Mouse (Mus musculus): ENCODE results near the gene Col16a1. TPM values are rescaled to one million over a fixed set of nuclear protein-coding genes. Genes with fewer than 3 reads are reported as not detected.

Col16a1 gene
- polyA plus RNA-seq, 1 experiment from 2014 or later: 7.2 TPM

DNA sequence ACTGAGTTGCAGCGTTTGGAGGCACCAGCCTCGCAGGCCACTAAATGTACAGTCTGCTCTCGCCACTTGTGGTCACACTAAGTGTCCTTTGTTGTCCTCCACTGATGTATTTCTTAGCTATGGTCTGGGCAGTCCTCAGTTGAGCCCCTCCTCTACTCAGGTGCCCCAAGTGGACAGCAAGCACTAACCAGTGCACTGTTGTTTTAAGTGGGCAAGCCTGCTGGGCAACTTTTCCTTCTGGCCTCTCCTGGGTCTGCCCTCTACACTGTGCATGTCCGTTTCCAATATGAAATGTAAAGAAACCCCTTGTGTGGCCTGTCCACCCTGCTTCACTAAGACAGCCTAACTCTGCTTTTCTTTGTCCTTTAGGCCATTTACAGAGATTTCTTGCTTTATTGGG is 76.5 kb downstream of the Col16a1 start:
- WGBS: 88% methylated on average over 4 of the region's 4 CpGs
- H3K9me3 ChIP-seq: no peaks in the 10 kb centered on the region
- peaks cover 79% of the 10 kb centered on the region for H3K36me3 ChIP-seq (replicated peaks)

DNA sequence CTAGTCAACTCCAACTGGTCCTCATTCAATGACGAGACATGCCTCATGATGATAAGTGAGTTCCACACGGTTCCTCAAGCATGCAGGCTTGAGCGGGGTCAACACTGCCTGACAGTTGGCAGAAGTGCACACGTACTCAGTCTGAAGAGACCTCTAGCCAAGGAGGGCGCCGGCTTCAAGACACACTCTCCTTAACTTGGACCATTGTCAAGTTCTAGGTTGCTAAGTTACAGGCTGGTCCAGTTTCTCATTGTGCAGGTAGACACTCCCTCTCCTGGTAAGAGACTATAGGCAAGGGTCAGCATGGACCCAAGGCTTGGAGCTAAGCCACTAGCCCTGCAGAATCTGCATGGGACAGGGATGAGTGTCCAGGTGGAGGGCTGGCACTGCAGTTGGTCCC is 77.5 kb downstream of the Col16a1 start:
- whole genome bisulfite sequencing: 93% methylated on average over 6 of the region's 6 CpGs
- no peak for DNase-seq (ENCODE audit: low spot score)
- H3K27me3 ChIP-seq (replicated peaks; ENCODE audit: low read depth, poor library complexity, severe bottlenecking): no peaks in the 10 kb centered on the region
- H3K9me3 ChIP-seq: no peaks in the 10 kb centered on the region
- H3K36me3 ChIP-seq (replicated peaks): peaks cover 79% of the 10 kb centered on the region
- H3K27ac ChIP-seq (replicated peaks): peak overlapping the region; percentile 71; the same call in 1 of the 2 replicates
- H3K4me3 ChIP-seq: no peak overlapping the region
- H3K4me1 ChIP-seq: peaks cover 43% of the 10 kb centered on the region

More for the DNA sequence above, 76.5 kb downstream of the Col16a1 start:
- Histone ChIP-seq H3K4me1 (peaks cover 41% of the 10 kb centered on the region), H3K27me3 (replicated peaks; ENCODE audit: low read depth, poor library complexity, severe bottlenecking) (no peaks in the 10 kb centered on the region), H3K4me3 (no peak overlapping the region), H3K27ac (replicated peaks) (no peak overlapping the region)
- no peak for DNase-seq (ENCODE audit: low spot score)

DNA sequence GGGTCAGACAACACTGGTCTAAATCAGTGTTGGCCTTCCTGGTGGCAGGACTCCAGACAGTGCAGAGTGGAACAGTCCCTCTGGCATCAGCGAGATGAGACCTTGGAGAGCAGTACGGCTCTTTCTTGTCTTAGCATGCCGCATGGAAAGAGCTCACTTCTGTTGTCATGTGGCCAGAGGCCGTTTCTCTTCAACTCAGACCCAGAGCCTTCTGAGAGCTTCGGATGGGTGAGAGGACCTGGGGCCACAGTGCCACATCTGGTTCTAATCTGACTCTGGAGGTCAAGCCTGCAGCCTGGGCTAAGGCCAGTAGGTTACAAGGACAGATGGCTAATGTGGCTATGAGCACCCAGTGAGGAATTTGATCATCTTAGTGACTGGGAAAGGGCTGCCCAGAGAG is 78.3 kb downstream of the Col16a1 start:
- H3K27me3 ChIP-seq (replicated peaks; ENCODE audit: low read depth, poor library complexity, severe bottlenecking): peaks cover 1% of the 10 kb centered on the region; the same call in 1 of the 2 replicates
- peak overlapping the region; percentile 71 for H3K27ac ChIP-seq (replicated peaks)
- H3K9me3 ChIP-seq: no peaks in the 10 kb centered on the region
- no peak overlapping the region for H3K4me3 ChIP-seq
- H3K36me3 ChIP-seq (replicated peaks): peaks cover 73% of the 10 kb centered on the region
- WGBS: 38% methylated on average over 5 of the region's 5 CpGs
- H3K4me1 ChIP-seq: peaks cover 51% of the 10 kb centered on the region
- DNase-seq (ENCODE audit: low spot score): peak; percentile 57

DNA sequence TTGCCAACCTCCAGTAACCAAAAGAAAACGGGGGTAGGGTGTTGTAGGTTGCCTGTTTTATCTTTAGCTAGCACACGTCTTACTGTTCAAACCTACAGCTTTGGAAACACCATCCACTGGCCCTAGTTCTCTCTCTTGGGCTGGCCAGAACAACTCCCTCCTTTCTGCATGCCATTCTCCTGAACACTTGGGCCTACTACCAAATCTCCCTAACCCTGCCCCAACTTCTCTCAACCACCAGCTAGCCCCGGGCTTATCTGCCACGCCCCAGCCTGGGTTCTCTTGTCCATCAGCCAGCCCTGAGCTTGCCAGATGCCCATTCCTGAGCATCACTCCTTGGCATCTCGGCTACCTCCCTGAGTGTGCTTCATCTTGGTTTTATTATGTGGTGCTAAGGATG is 81.3 kb downstream of the Col16a1 start:
- Histone ChIP-seq H3K27ac (replicated peaks) (no peak overlapping the region), H3K4me1 (peaks cover 45% of the 10 kb centered on the region), H3K4me3 (no peak overlapping the region), H3K9me3 (no peaks in the 10 kb centered on the region), H3K36me3 (replicated peaks) (peaks cover 43% of the 10 kb centered on the region), H3K27me3 (replicated peaks; ENCODE audit: low read depth, poor library complexity, severe bottlenecking) (peaks cover 9% of the 10 kb centered on the region)
- DNase-seq (ENCODE audit: low spot score): no peak
- 82% methylated on average over 5 of the region's 5 CpGs for WGBS

DNA sequence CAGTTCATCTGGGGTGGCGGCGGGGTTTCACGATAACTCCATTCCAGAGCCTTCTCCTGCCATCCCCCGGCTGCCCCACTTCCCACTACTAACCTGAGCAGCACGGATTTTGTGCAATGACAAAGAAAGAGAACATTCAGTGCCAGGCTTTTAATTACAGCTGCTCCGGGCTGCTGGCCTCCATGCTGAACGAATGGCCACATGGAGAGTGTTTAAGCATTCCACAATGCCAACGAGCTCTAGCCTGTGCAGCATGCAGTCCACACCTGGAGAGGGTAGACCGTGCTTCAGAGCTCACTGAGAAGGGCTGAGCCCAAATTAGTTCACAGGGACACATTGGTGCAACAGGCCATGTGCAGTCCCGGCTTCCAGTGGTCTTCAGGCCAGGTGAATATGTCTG is 82.4 kb downstream of the Col16a1 start:
- no peaks in the 10 kb centered on the region for H3K9me3 ChIP-seq
- no peak overlapping the region for H3K27ac ChIP-seq (replicated peaks)
- DNase-seq (ENCODE audit: low spot score): no peak
- 81% methylated on average over 10 of the region's 10 CpGs for WGBS
- peaks cover 31% of the 10 kb centered on the region for H3K36me3 ChIP-seq (replicated peaks)
- no peak overlapping the region for H3K4me3 ChIP-seq
- peaks cover 9% of the 10 kb centered on the region for H3K27me3 ChIP-seq (replicated peaks; ENCODE audit: low read depth, poor library complexity, severe bottlenecking)
- H3K4me1 ChIP-seq: peaks cover 57% of the 10 kb centered on the region

DNA sequence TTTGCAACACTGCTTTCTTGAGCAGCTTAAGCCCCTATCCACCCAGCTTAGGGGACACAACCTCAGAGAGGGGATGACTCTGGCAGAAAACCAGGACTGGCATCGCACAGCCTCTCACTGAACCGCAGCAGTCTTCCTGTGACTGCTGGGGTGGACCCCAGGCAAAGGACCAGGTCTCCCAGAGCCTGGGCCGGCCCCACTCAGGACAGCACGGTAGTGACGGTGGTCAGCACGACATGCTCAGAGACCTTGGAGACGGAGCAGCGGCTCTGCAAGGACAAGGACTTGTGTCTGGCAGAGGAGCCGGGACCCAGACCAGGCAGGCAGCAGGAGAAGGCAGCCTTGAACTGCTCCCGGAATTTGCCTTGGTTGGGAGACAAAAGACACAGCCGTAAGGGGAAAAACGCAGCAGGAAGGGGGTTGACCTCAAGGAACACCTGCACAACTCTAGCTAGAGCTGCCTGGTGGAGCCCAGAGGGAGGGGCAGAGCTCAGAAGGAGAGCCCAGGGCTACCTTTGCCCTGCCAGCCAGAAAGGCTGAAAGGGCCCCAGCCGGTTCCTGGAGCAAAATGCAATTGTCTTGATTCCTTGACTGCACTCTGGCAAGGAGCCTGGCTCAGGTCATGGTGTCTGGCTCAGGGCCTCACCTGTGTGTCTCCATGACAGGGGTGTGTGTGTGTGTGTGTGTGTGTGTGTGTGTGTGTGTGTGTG is 83.2 kb downstream of the Col16a1 start:
- Histone ChIP-seq H3K9me3 (no peaks in the 10 kb centered on the region), H3K27ac (replicated peaks) (peak overlapping the region; percentile 27; the same call in 1 of the 2 replicates), H3K4me3 (no peak overlapping the region), H3K4me1 (peaks cover 57% of the 10 kb centered on the region), H3K27me3 (replicated peaks; ENCODE audit: low read depth, poor library complexity, severe bottlenecking) (peaks cover 13% of the 10 kb centered on the region), H3K36me3 (replicated peaks) (peaks cover 24% of the 10 kb centered on the region)
- DNase-seq (ENCODE audit: low spot score): no peak
- WGBS: 55% methylated on average over 13 of the region's 13 CpGs

DNA sequence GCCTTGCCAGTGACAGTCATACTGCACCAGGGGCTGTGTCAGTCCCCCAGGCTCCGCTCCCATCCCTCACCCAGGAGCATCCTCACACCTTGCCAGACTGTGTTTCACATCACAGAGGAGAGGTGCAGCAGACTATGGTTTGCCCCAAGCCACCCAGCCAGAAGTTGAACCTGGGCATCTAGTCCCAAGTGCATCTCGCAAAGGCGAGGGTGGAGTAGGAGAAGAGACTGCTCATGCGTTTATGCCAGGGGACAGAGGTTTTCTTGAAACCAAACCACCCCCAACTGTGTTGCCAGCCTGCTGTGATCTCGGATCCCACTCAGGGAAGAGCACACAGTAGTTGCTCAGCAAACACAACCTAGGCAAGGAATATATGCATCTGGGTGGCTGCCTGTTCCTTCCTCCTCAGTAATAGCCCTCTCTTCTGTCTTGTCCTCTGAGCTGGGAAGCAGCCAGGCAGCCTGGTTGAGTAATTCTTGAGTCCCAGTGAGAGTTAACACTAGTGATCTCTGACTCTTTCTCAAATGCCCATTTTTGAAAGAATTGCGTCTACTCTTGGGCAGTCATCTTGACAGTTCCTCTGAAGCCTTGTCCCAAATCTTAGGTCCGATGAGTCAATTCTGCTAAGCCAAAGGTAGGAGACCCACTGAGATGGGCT is 83.9 kb downstream of the Col16a1 start:
- no peaks in the 10 kb centered on the region for H3K9me3 ChIP-seq
- H3K4me1 ChIP-seq: peaks cover 50% of the 10 kb centered on the region
- 81% methylated on average over 7 of the region's 7 CpGs for WGBS
- peaks cover 19% of the 10 kb centered on the region for H3K27me3 ChIP-seq (replicated peaks; ENCODE audit: low read depth, poor library complexity, severe bottlenecking)
- H3K36me3 ChIP-seq (replicated peaks): peaks cover 16% of the 10 kb centered on the region
- peak overlapping the region; percentile 27; the same call in 1 of the 2 replicates for H3K27ac ChIP-seq (replicated peaks)
- no peak overlapping the region for H3K4me3 ChIP-seq
- DNase-seq (ENCODE audit: low spot score): no peak

DNA sequence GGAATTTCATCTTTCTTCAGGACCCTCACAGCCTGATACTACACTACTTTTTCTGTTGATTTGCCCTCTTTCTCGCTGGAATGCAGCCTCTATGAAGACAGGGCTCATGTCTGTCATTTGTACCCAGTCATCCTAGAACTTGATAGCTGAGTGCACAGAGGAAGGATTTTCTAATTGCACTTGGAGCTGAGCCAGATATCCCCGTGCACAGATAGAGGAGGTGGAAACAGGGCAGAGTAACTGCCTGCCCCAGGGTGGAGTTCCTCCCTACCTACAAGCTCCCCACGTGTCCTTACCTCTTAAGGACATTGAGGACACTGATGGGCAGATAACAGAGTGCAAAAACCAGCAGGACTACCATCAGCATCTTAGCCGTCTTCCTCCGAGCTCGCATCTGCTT is 85.8 kb downstream of the Col16a1 start:
- Histone ChIP-seq H3K9me3 (no peaks in the 10 kb centered on the region), H3K4me3 (no peak overlapping the region), H3K27ac (replicated peaks) (no peak overlapping the region), H3K36me3 (replicated peaks) (no peaks in the 10 kb centered on the region; the same call in 1 of the 2 replicates), H3K27me3 (replicated peaks; ENCODE audit: low read depth, poor library complexity, severe bottlenecking) (peaks cover 37% of the 10 kb centered on the region), H3K4me1 (peaks cover 47% of the 10 kb centered on the region)
- 68% methylated on average over 6 of the region's 6 CpGs for WGBS
- DNase-seq (ENCODE audit: low spot score): no peak

DNA sequence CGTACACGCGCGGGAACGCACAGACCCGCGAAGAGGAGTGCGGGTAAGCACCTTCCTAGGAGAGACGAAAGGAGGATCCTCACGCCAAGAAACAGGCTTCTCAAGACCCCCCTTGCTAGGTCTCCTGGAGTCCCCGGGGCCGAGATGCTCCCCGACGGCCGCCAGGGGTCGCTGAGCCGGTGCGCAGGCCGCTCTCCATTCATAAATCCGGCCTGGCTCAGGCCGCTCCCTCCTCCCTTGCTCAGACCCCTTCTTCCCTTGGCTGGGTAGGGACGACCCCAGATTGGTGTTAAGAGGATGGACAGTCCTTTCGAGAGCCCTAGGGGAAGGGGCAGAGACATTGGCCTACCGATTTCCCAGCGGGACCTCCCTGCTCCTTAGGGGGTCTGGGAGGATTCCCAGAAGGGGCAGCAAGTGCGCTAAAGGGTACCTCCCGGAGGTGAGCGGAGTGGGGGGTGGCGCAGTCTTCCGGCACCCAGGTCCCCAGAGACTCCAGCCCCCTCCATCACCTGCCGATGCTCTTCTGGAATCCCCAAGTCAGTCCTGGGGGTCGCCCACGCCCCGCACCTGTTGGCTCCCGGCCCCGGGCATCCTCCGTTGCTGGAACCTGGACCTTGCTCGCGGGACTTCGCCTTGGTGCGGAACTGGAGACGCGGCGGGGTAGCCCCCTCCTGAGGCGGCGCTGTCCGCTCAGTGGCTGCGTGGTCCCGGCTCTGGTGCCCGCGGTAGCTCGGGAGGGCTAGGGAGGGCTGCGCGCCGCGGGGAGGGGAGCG is 91.0 kb downstream of the Col16a1 start:
- Histone ChIP-seq H3K4me1 (peaks cover 42% of the 10 kb centered on the region), H3K27me3 (replicated peaks; ENCODE audit: low read depth, poor library complexity, severe bottlenecking) (peaks cover 79% of the 10 kb centered on the region), H3K4me3 (peak overlapping the region; percentile 57), H3K27ac (replicated peaks) (no peak overlapping the region; the same call in 1 of the 2 replicates), H3K9me3 (no peaks in the 10 kb centered on the region), H3K36me3 (replicated peaks) (no peaks in the 10 kb centered on the region)
- peak; percentile 92 for DNase-seq (ENCODE audit: low spot score)
- under 1% methylated on average over 57 of the region's 57 CpGs for WGBS

DNA sequence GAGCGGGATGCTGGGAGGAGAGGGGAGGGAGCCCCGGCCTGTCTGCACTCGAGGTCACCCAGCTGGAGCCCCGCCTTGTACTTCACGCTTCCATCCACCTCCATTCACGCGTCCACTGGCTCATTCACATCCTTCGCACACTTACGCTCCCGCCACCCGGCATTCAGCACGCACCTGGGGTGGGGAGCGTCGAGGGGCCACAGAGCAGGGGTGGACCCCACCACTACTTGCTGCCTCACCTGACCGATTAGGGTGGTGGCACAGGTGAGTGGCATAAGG is 91.5 kb downstream of the Col16a1 start, which contains the start of gene Hcrtr1:
Hcrtr1 (minus strand) TSS at position 146 of the 279 bp plus-strand sequence.
- H3K4me3 ChIP-seq: peak within 1 kb of the TSS; percentile 57
- H3K27ac ChIP-seq (replicated peaks): no peak within 1 kb of the TSS; the same call in 1 of the 2 replicates
- no peaks in the 10 kb centered on the region for H3K9me3 ChIP-seq
- peaks cover 82% of the 10 kb centered on the region for H3K27me3 ChIP-seq (replicated peaks; ENCODE audit: low read depth, poor library complexity, severe bottlenecking)
- H3K4me1 ChIP-seq: peaks cover 38% of the 10 kb centered on the region
- DNase-seq (ENCODE audit: low spot score): no peak
- no peaks in the 10 kb centered on the region for H3K36me3 ChIP-seq (replicated peaks)
- 2% methylated on average over 15 of the region's 15 CpGs for WGBS

DNA sequence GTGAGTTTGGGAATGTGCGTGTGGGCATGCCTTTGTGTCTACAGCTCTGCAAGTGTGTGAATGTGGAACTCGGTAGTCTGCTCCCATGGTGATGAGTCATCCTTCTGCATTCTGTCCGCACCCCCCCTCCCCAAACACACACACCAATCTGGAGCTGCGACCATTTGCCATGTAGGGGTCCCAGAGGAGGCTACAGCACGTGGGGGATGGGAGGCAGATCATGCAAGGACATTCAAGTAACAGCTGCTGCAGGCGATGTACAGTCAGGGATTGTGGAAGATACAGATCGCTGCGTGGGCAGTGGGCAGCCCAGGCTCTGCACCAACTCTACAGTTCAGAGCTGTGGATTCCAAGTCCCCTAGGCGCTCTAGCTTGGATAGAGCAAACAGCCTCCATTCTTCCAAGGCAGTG is 93.4 kb downstream of the Col16a1 start:
- DNase-seq (ENCODE audit: low spot score): no peak
- Histone ChIP-seq H3K9me3 (0 out of 2 replicates have a peak, but pooled peaks cover 4% of the 10 kb centered on the region), H3K4me3 (no peak overlapping the region), H3K27me3 (replicated peaks; ENCODE audit: low read depth, poor library complexity, severe bottlenecking) (peaks cover 77% of the 10 kb centered on the region), H3K27ac (replicated peaks) (no peak overlapping the region), H3K36me3 (replicated peaks) (no peaks in the 10 kb centered on the region), H3K4me1 (peaks cover 21% of the 10 kb centered on the region)
- WGBS: 71% methylated on average over 9 of the region's 9 CpGs

DNA sequence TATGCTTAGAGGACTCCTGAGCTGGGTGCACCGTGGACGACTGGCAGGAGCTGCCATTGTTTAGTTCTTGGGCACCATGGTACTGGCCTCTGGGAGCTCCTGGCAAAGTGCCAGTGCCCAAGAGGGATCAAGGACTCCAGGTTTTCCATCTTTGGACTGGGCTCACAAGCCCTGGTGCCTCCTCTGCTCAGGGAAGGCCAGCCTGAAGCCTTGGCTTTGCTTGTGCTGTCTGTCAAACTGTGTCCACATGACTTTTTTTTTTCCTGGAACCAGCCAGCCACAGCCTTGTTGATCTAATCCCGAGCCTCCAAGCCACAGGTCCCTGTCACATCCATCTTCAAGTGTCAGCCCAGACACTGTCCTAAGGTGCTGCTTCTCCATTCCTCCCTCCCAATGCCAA is 94.1 kb downstream of the Col16a1 start:
- no peak overlapping the region for H3K27ac ChIP-seq (replicated peaks)
- no peaks in the 10 kb centered on the region for H3K36me3 ChIP-seq (replicated peaks)
- no peak for DNase-seq (ENCODE audit: low spot score)
- peaks cover 21% of the 10 kb centered on the region for H3K4me1 ChIP-seq
- H3K9me3 ChIP-seq: 0 out of 2 replicates have a peak, but pooled peaks cover 4% of the 10 kb centered on the region
- 73% methylated on average over 3 of the region's 3 CpGs for WGBS
- H3K27me3 ChIP-seq (replicated peaks; ENCODE audit: low read depth, poor library complexity, severe bottlenecking): peaks cover 70% of the 10 kb centered on the region
- H3K4me3 ChIP-seq: no peak overlapping the region

Data from embryonic facial prominence, embryonic 10.5 days (tissue).